In the genomic region with DNA sequence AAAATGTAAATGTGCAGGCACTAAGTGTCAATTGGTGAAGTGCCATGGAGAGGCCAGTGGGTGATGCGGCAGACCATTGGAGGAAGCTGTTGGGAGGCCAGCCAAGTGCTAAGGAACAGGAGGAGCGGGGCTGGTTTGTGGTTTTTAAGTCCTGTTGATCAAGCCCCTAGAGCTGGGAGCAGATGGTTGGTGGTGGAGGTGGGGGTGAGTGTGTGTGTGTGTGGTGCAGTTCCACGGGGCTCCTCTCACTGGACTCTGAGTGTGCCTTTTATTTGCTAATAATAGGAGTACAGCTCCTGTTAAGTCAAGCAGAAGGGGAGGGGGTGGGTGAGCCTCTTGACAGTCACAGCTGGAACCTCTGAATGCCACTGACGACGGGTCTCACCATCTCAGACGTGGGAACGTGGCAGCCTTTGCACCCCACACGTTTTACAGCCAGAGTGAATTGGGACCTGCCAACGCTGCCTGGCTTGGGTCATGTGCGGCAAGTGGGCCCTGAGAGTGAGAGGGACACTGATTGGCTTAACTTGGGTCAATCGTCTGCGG, we compare ENCODE assay signal across 8 mouse cellular contexts. TPM values are rescaled to one million over a fixed set of nuclear protein-coding genes. Genes with fewer than 3 reads are reported as not detected.
DNase-seq lines count a peak whose midpoint lies in the region; ATAC-seq lines count a peak whose summit lies in the region.

No protein-coding gene starts in this region.

- ATAC-seq in embryonic facial prominence, embryonic 14.5 days (ENCODE audit: low read depth), result peak; percentile 76
- ATAC-seq in kidney, embryonic 15.5 days (replicated peaks; ENCODE audit: low FRiP score), result peak; percentile 15; the same call in 1 of the 2 replicates
- ATAC-seq in midbrain, embryonic 11.5 days (ENCODE audit: low FRiP score), result peak; percentile 87

- no peak overlapping the region for H3K4me2 ChIP-seq in embryonic facial prominence, embryonic 14.5 days (ENCODE audit: low read depth, low read length)
- H3K4me2 ChIP-seq in kidney, embryonic 15.5 days, result no peak overlapping the region
- no peak overlapping the region for H3K4me2 ChIP-seq in midbrain, embryonic 11.5 days

- H3K4me1 ChIP-seq in embryonic facial prominence, embryonic 14.5 days (ENCODE audit: control insufficient read depth, insufficient read depth, low read length), result peaks cover 9% of the 10 kb centered on the region
- H3K4me1 ChIP-seq in kidney, embryonic 15.5 days, result peaks cover 21% of the 10 kb centered on the region
- peaks cover 14% of the 10 kb centered on the region for H3K4me1 ChIP-seq in midbrain, embryonic 11.5 days (ENCODE audit: control insufficient read depth, insufficient read depth, low read length)

- H3K27me3 ChIP-seq in embryonic facial prominence, embryonic 14.5 days (replicated peaks; ENCODE audit: control insufficient read depth, insufficient read depth, low read length), result no peaks in the 10 kb centered on the region
- H3K27me3 ChIP-seq in kidney, embryonic 15.5 days, result no peaks in the 10 kb centered on the region
- no peaks in the 10 kb centered on the region for H3K27me3 ChIP-seq in midbrain, embryonic 11.5 days (ENCODE audit: control insufficient read depth, insufficient read depth, low read length)

- H3K9ac ChIP-seq in embryonic facial prominence, embryonic 14.5 days (ENCODE audit: low read depth, low read length), result no peak overlapping the region
- no peak overlapping the region for H3K9ac ChIP-seq in kidney, embryonic 15.5 days
- no peak overlapping the region; the same call in 1 of the 2 replicates for H3K9ac ChIP-seq in midbrain, embryonic 11.5 days (ENCODE audit: low read length)

- H3K9me3 ChIP-seq in embryonic facial prominence, embryonic 14.5 days (ENCODE audit: control insufficient read depth, low read length), result no peaks in the 10 kb centered on the region
- no peaks in the 10 kb centered on the region for H3K9me3 ChIP-seq in kidney, embryonic 15.5 days (replicated peaks)
- H3K9me3 ChIP-seq in midbrain, embryonic 11.5 days (ENCODE audit: control insufficient read depth, low read length), result no peaks in the 10 kb centered on the region

- no peak overlapping the region for H3K4me3 ChIP-seq in embryonic facial prominence, embryonic 14.5 days (ENCODE audit: low read depth, low read length)
- no peak overlapping the region for H3K4me3 ChIP-seq in kidney, embryonic 15.5 days (replicated peaks)
- H3K4me3 ChIP-seq in midbrain, embryonic 11.5 days (ENCODE audit: low read depth, low read length), result no peak overlapping the region

- no peak overlapping the region for H3K27ac ChIP-seq in embryonic facial prominence, embryonic 14.5 days (replicated peaks; ENCODE audit: low read depth, low read length)
- no peak overlapping the region for H3K27ac ChIP-seq in kidney, embryonic 15.5 days
- peak overlapping the region; percentile 37; the same call in 1 of the 2 replicates for H3K27ac ChIP-seq in midbrain, embryonic 11.5 days (ENCODE audit: low read depth, low read length)

- H3K36me3 ChIP-seq in embryonic facial prominence, embryonic 14.5 days (ENCODE audit: control insufficient read depth, insufficient read depth, low read length), result no peaks in the 10 kb centered on the region
- no peaks in the 10 kb centered on the region for H3K36me3 ChIP-seq in kidney, embryonic 15.5 days
- H3K36me3 ChIP-seq in midbrain, embryonic 11.5 days (ENCODE audit: control insufficient read depth, insufficient read depth, low read length), result no peaks in the 10 kb centered on the region

- WGBS in embryonic facial prominence, embryonic 14.5 days, result 57% methylated on average over 12 of the region's 12 CpGs
- WGBS in kidney, embryonic 15.5 days, result 39% methylated on average over 12 of the region's 12 CpGs
- 52% methylated on average over 12 of the region's 12 CpGs for WGBS in midbrain, embryonic 11.5 days

- peak; percentile 37 for DNase-seq in right cerebral cortex, postnatal 4 days
- no peak for DNase-seq in right cerebral cortex, postnatal 36 days (ENCODE audit: low spot score in 2 of 2)
- DNase-seq in embryonic facial prominence, embryonic 14.5 days (ENCODE audit: low spot score), result peak; percentile 74
- no peak for DNase-seq in midbrain, embryonic 11.5 days (ENCODE audit: low spot score, missing footprints)
- DNase-seq in gastrocnemius, postnatal 10 days, result no peak
- DNase-seq in left cerebral cortex, adult 8-10 months (ENCODE audit: low spot score in 2 of 2), result no peak
- DNase-seq in layer of hippocampus, adult 9-11 months, result no peak

RNA-seq across cellular contexts. Expression of gene Snx30, which starts 13.9 kb away (rescaled TPM):
- 14.1 and 15.1 TPM in 2 replicates for polyA plus RNA-seq in embryonic facial prominence, embryonic 14.5 days (2014; fragmentation: Nextera tagmentation; extraction: Ambion mirVana)
- 6.0 and 7.7 TPM in 2 replicates for polyA plus RNA-seq in kidney, embryonic 15.5 days (2015; fragmentation: Nextera tagmentation; extraction: Ambion mirVana)
- 11.8 and 12.3 TPM in 2 replicates for polyA plus RNA-seq in midbrain, embryonic 11.5 days (2014; fragmentation: Nextera tagmentation; extraction: Ambion mirVana)
- total RNA-seq in gastrocnemius, postnatal 10 days (2021), result 10 to 100 TPM in 1 of 2 experiments, 1 to 10 TPM in 1; 5.9 to 10.8 TPM
- total RNA-seq in left cerebral cortex, adult 8-10 months (2022), result 10 to 100 TPM; 29.5 to 41.8 (median 34.9) TPM

RNA-seq across cellular contexts. Expression of gene Inip, which starts 18.2 kb away (rescaled TPM):
- 34.3 and 40.6 TPM in 2 replicates for polyA plus RNA-seq in embryonic facial prominence, embryonic 14.5 days (2014; fragmentation: Nextera tagmentation; extraction: Ambion mirVana)
- 59.3 and 63.3 TPM in 2 replicates for polyA plus RNA-seq in kidney, embryonic 15.5 days (2015; fragmentation: Nextera tagmentation; extraction: Ambion mirVana)
- polyA plus RNA-seq in midbrain, embryonic 11.5 days (2014; fragmentation: Nextera tagmentation; extraction: Ambion mirVana), result 110 and 121 TPM in 2 replicates
- 1 to 10 TPM; 4.9 to 7.1 TPM for total RNA-seq in gastrocnemius, postnatal 10 days (2021)
- 10 to 100 TPM; 20.3 to 22.3 (median 21.0) TPM for total RNA-seq in left cerebral cortex, adult 8-10 months (2022)

Comparison
In these comparisons a context has a peak if more than half of its experiments do, and no peak if none do; other contexts are left out.
1. DNase-seq: peak in right cerebral cortex, postnatal 4 days (single experiment) and embryonic facial prominence, embryonic 14.5 days (single experiment); none in right cerebral cortex, postnatal 36 days (0 of 2), midbrain, embryonic 11.5 days (single experiment), gastrocnemius, postnatal 10 days (single experiment), left cerebral cortex, adult 8-10 months (0 of 2) and layer of hippocampus, adult 9-11 months (single experiment).
2. ATAC-seq: peak in every context shown above with its lines; median percentile 87 in midbrain, embryonic 11.5 days; 76 in embryonic facial prominence, embryonic 14.5 days; 15 in kidney, embryonic 15.5 days.